Mouse (Mus musculus) gastrocnemius, postnatal 4 days (tissue): ENCODE data around the gene Eme2. TPM values are rescaled to one million over a fixed set of nuclear protein-coding genes. Genes with fewer than 3 reads are reported as not detected.

Experiments used
- DNase-seq, 2 experiments: peaks; one replicate each; pipeline ENCODE4 v3.0.0; 2021 to 2022; ENCODE audit warnings: low spot score in 2 of 2, mixed read lengths in 2 of 2
- total RNA-seq, 2 experiments: library from RNA; stranded (reverse); gene quantifications; 2 replicates each; pipeline ENCODE4 v1.2.3; 2021

The Eme2 gene
- total RNA-seq, 2 experiments from 2014 or later, result 27.8 to 28.0 TPM

- no peak for DNase-seq
Observed at GRCm38 (mm10) chr17:24841133-24841532, 53.8 kb downstream of the Eme2 start.

GRCm38 (mm10) chr17:24840341-24840740 lies 54.5 kb downstream of the Eme2 start:
- DNase-seq, result no peak

- DNase-seq, result no peak
Observed at GRCm38 (mm10) chr17:24839842-24840241, 55.0 kb downstream of the Eme2 start, which contains the start of gene Hagh. Gene Hagh, plus strand, starts transcription at chr17:24840143.

Other genes with a start within 250 kb of the Eme2 start
- gene Slc9a3r2, start 244.8 kb downstream of the Eme2 start, total RNA-seq, result 10 to 100 TPM; 35.4 to 35.6 TPM
- not detected for gene Npw, start 236.6 kb downstream of the Eme2 start, total RNA-seq
- 10 to 100 TPM; 25.7 to 29.6 TPM for gene Zfp598, start 225.4 kb downstream of the Eme2 start, total RNA-seq
- under 1 TPM; 0.13 to 0.15 TPM for gene Syngr3, start 205.1 kb downstream of the Eme2 start, total RNA-seq
- gene Gfer, start 198.9 kb downstream of the Eme2 start, total RNA-seq, result 10 to 100 TPM; 22.9 to 24.6 TPM
- gene Noxo1, start 198.9 kb downstream of the Eme2 start, total RNA-seq, result 1 to 10 TPM; 2.2 to 3.3 TPM
- gene Tbl3, start 187.4 kb downstream of the Eme2 start, total RNA-seq, result 10 to 100 TPM; 19.1 to 20.4 TPM
- gene Rnf151, start 177.0 kb downstream of the Eme2 start, total RNA-seq, result under 1 TPM in 1 of 2 experiments, not detected in 1; 0.23 TPM
- gene Rps2, start 177.0 kb downstream of the Eme2 start, total RNA-seq, result 100 to 1,000 TPM; 750 to 839 TPM
- gene Ndufb10, start 170.6 kb downstream of the Eme2 start, total RNA-seq, result 100 to 1,000 TPM; 383 to 407 TPM
- gene Rpl3l, start 167.3 kb downstream of the Eme2 start, total RNA-seq, result 100 to 1,000 TPM; 215 to 219 TPM
- gene Msrb1, start 158.4 kb downstream of the Eme2 start, total RNA-seq, result 100 to 1,000 TPM in 1 of 2 experiments, 10 to 100 TPM in 1; 91.8 to 101 TPM
- not detected for gene Hs3st6, start 142.1 kb downstream of the Eme2 start, total RNA-seq
- not detected for gene Meiob, start 90.8 kb downstream of the Eme2 start, total RNA-seq
- gene Hagh, start 54.9 kb downstream of the Eme2 start, total RNA-seq, result 10 to 100 TPM; 65.5 to 68.8 TPM
- gene Fahd1, start 44.7 kb downstream of the Eme2 start, total RNA-seq, result 10 to 100 TPM; 26.4 to 29.0 TPM
- 1 to 10 TPM; 3.1 to 6.4 TPM for gene Igfals, start 29.1 kb downstream of the Eme2 start, total RNA-seq
- gene Nubp2, start 8.7 kb downstream of the Eme2 start, total RNA-seq, result 10 to 100 TPM; 19.2 to 21.4 TPM
- 10 to 100 TPM; 29.0 to 32.3 TPM for gene Spsb3, start 8.4 kb downstream of the Eme2 start, total RNA-seq
- 10 to 100 TPM; 93.0 to 94.7 TPM for gene Mrps34, start within 50 bp of the Eme2 start, total RNA-seq
- 10 to 100 TPM; 10.3 to 14.5 TPM for gene Nme3, start 1.4 kb upstream of the Eme2 start, total RNA-seq
- 10 to 100 TPM; 50.0 to 51.1 TPM for gene Mapk8ip3, start 41.9 kb upstream of the Eme2 start, total RNA-seq
- gene Jpt2, start 65.6 kb upstream of the Eme2 start, total RNA-seq, result 10 to 100 TPM; 41.7 to 44.3 TPM
- gene Cramp1l, start 120.7 kb upstream of the Eme2 start, total RNA-seq, result 10 to 100 TPM; 13.9 to 14.9 TPM
- gene Ift140, start 121.0 kb upstream of the Eme2 start, total RNA-seq, result 10 to 100 TPM in 1 of 2 experiments, 1 to 10 TPM in 1; 9.0 to 10.1 TPM
- 10 to 100 TPM; 14.6 to 19.9 TPM for gene Tmem204, start 188.5 kb upstream of the Eme2 start, total RNA-seq
- 10 to 100 TPM; 23.5 to 27.8 TPM for gene Telo2, start 220.9 kb upstream of the Eme2 start, total RNA-seq
- 10 to 100 TPM in 1 of 2 experiments, 1 to 10 TPM in 1; 6.0 to 12.6 TPM for gene Ptx4, start 225.7 kb upstream of the Eme2 start, total RNA-seq
- gene Clcn7, start 238.3 kb upstream of the Eme2 start, total RNA-seq, result 10 to 100 TPM; 23.0 to 25.0 TPM